Mouse (Mus musculus): ENCODE measurements around the gene Ikbke.

GRCm38 (mm10) chr1:131276831-131277230 lies 2.6 kb downstream of the Ikbke start:
- TF ChIP-seq CTCF (IDR thresholded peaks at IDR 0.05; ENCODE audit: low read depth, low read length) = no peak
- no peak for TF ChIP-seq POLR2A (IDR thresholded peaks at IDR 0.05; ENCODE audit: extremely low read depth, insufficient read depth, low read length)
